Mouse (Mus musculus) spleen, postnatal 10 days (tissue): ENCODE data around the gene Slc18a3.

Experiments used
- DNase-seq, 2 experiments: peaks; one replicate each; pipeline ENCODE4 v3.0.0; 2021 to 2022; ENCODE audit warnings: low spot score in 2 of 2

Gene Slc18a3

GRCm38 (mm10) chr14:32464601-32465505, at the start of gene Slc18a3:
Slc18a3 (minus strand) TSS chr14:32464850.
- no peak for DNase-seq

- peak; percentile 91 to 95 for DNase-seq
Measured at GRCm38 (mm10) chr14:32513336-32514032, 48.8 kb upstream of the Slc18a3 start, which contains the start of gene Ercc6. Ercc6 (plus strand) TSS chr14:32513521.

- DNase-seq = no peak
Measured at GRCm38 (mm10) chr14:32512912-32513311, 48.3 kb upstream of the Slc18a3 start.

GRCm38 (mm10) chr14:32509443-32509961, 44.9 kb upstream of the Slc18a3 start:
- DNase-seq = no peak

- DNase-seq = no peak
Measured at GRCm38 (mm10) chr14:32508105-32508835, 43.6 kb upstream of the Slc18a3 start.

- no peak for DNase-seq
Measured at GRCm38 (mm10) chr14:32507216-32507615, 42.6 kb upstream of the Slc18a3 start.

GRCm38 (mm10) chr14:32506329-32506728, 41.7 kb upstream of the Slc18a3 start:
- DNase-seq = no peak

GRCm38 (mm10) chr14:32503897-32504296, 39.2 kb upstream of the Slc18a3 start:
- no peak for DNase-seq

GRCm38 (mm10) chr14:32502764-32503688, 38.4 kb upstream of the Slc18a3 start:
- no peak for DNase-seq

GRCm38 (mm10) chr14:32501303-32501702, 36.7 kb upstream of the Slc18a3 start:
- no peak for DNase-seq

GRCm38 (mm10) chr14:32496115-32496850, 31.6 kb upstream of the Slc18a3 start:
- DNase-seq = no peak

- no peak for DNase-seq
Measured at GRCm38 (mm10) chr14:32492521-32492920, 27.9 kb upstream of the Slc18a3 start.

GRCm38 (mm10) chr14:32482061-32482460, 17.4 kb upstream of the Slc18a3 start:
- no peak for DNase-seq

- no peak for DNase-seq
Measured at GRCm38 (mm10) chr14:32477581-32477980, 12.9 kb upstream of the Slc18a3 start.

- DNase-seq = no peak
Measured at GRCm38 (mm10) chr14:32476559-32476958, 11.9 kb upstream of the Slc18a3 start.

- DNase-seq = peak in 1 of 2 experiments; percentile 50
Measured at GRCm38 (mm10) chr14:32472996-32473395, 8.3 kb upstream of the Slc18a3 start.

- DNase-seq = peak in 1 of 2 experiments; percentile 50
Measured at GRCm38 (mm10) chr14:32467606-32468005, 3.0 kb upstream of the Slc18a3 start.

GRCm38 (mm10) chr14:32465889-32466288, 1.2 kb upstream of the Slc18a3 start, which contains the start of gene Chat:
Chat (minus strand) TSS chr14:32465989.
- DNase-seq = no peak

- DNase-seq = no peak
Measured at GRCm38 (mm10) chr14:32465506-32465870, 838 bp upstream of the Slc18a3 start.
